Mouse (Mus musculus): ENCODE measurements around the gene Anp32a.

Anp32a gene

DNA sequence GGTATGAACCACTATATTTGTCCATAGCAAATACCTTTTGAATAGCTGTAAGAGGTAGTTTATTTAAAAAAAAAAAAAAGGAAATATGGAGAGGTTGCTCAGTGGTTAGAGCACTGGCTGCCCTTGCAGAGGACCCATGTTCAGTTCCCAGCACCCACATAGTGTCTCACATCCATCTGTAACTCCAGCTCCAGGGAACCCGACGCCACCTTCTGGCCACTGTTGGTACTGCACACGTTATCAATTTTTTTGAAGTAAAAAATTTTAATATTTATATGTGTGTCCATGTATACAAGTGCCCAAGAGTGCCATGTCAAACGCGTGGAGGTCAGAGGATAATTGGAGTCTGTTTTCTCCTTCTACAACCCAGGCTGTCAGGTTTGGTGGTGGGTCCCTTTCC, 77.6 kb downstream of the Anp32a start:
- no peak for DNase-seq

- no peak for DNase-seq
These were observed 79.3 kb downstream of the Anp32a start for GRCm38 (mm10) chr9:62420261-62420917.

GRCm38 (mm10) chr9:62421027-62421426, 79.9 kb downstream of the Anp32a start:
- peak; percentile 91 for DNase-seq

GRCm38 (mm10) chr9:62421911-62422310, 80.8 kb downstream of the Anp32a start:
- no peak for DNase-seq

GRCm38 (mm10) chr9:62422926-62423325, 81.8 kb downstream of the Anp32a start:
- no peak for DNase-seq

DNA sequence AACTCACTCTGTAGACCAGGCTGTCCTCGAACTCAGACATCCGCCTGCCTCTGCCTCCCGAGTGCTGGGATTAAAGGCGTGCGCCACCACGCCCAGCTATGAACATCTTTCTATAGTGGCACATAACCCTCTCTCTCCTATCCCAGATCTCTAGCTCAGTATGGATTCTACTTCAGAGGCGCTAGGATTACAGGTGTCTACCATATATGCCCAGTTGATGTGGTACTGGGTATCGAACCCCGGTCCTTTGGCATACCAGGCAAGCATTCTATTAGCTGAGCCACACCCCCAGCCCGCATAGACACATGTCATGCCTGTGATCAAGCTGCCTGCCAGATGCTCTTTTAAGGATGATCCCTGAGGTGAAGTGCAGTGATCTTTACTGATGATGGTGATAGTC, 82.8 kb downstream of the Anp32a start:
- DNase-seq, result no peak

GRCm38 (mm10) chr9:62425265-62425664, 84.2 kb downstream of the Anp32a start:
- DNase-seq, result peak; percentile 58

- DNase-seq, result peak; percentile 50
These were observed 84.9 kb downstream of the Anp32a start for GRCm38 (mm10) chr9:62426021-62426420.

DNA sequence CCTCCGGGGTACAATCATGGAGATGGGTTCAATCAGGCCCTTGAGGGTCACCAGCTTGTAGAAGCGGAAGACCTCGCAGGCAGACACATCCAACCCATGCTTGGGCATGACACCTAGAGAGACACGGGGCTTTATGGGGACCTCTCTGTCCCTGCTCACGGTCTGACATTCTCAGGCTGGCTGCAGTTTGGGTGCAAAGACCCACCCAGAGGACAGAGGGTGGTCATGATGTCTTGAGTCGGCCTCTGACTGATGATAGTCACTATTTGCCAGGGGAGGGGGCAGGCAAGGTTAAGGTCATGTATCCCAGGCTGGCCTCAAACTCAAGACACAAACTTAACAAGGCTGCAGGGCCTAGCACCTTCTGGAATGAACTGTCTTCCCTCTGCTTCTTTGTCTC, 85.4 kb downstream of the Anp32a start:
- DNase-seq, result no peak

DNA sequence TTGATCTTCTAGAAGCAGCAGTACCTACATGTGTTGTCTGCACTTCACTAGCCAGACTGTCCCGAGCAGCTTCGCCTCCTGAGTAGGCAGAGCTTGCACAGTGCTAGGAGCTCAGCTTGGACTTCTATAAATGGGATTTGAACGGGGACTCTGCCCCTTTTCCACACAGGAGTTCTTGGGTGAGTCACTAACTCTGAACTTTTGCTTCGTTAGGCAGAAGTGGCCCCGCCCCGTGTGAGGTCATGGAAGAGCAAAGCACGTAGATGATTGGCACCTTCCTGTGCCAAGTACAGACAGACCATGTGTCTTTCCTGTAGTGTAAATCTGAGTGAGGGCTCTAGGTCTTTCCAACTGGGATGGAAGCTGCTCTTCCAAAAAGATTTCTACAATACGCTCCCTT, 85.9 kb downstream of the Anp32a start:
- DNase-seq, result peak; percentile 42
